Mouse (Mus musculus) myocyte (in vitro differentiated cells): ENCODE measurements around the gene Gna12. TPM values are rescaled to one million over a fixed set of nuclear protein-coding genes. Genes with fewer than 3 reads are reported as not detected.

ENCODE experiments used
- H3K27me3 ChIP-seq: one replicate; pipeline ENCODE4 v1.6.1; 2011; ENCODE audit not compliant: control insufficient read depth, insufficient read depth, insufficient read length
- H3K36me3 ChIP-seq: one replicate; pipeline ENCODE4 v1.6.1; 2011; ENCODE audit not compliant: control insufficient read depth, insufficient read depth
- H3K4me2 ChIP-seq: one replicate; pipeline ENCODE4 v1.6.1; 2011; ENCODE audit warnings: low read depth, control low read depth
- H3K4me3 ChIP-seq: one replicate; pipeline ENCODE4 v1.5.1; 2011; ENCODE audit warnings: mild to moderate bottlenecking, control low read depth, moderate library complexity
- H3K79me2 ChIP-seq: one replicate; pipeline ENCODE4 v1.6.1; 2011; ENCODE audit not compliant: control insufficient read depth, insufficient read depth
- H3ac ChIP-seq: one replicate; pipeline ENCODE4 v1.6.1; 2011; ENCODE audit not compliant: control insufficient read depth, insufficient read length
- CEBPB ChIP-seq: IDR thresholded peaks from 2 replicates; pipeline ENCODE4 v1.6.1; 2011; ENCODE audit warnings: mild to moderate bottlenecking, moderate library complexity; ENCODE audit not compliant: poor library complexity, insufficient read depth, severe bottlenecking
- E2F4 ChIP-seq: IDR thresholded peaks from one replicate; pipeline ENCODE4 v1.6.1; 2011; ENCODE audit warnings: mild to moderate bottlenecking, control low read depth, moderate library complexity; ENCODE audit not compliant: insufficient read depth
- MAX ChIP-seq: IDR thresholded peaks from one replicate; pipeline ENCODE4 v1.6.1; 2011; ENCODE audit warnings: low read depth, mild to moderate bottlenecking, control low read depth
- MYOD1 ChIP-seq, 3 experiments: IDR thresholded peaks; one replicate each; pipeline ENCODE4 v1.6.1; 2011; ENCODE audit warnings: control low read depth in 2 of 3, low read depth in 2 of 3, mild to moderate bottlenecking in 2 of 3, moderate library complexity in 1 of 3; ENCODE audit not compliant: insufficient read length in 2 of 3, control insufficient read depth in 1 of 3
- MYOG ChIP-seq, 3 experiments: IDR thresholded peaks; one replicate each; pipeline ENCODE4 v1.6.1; 2011; ENCODE audit warnings: control low read depth in 2 of 3, low read depth in 2 of 3, mild to moderate bottlenecking in 2 of 3; ENCODE audit not compliant: insufficient read length in 2 of 3, control insufficient read depth in 1 of 3, insufficient read depth in 1 of 3
- POLR2A ChIP-seq: IDR thresholded peaks from one replicate; pipeline ENCODE4 v1.6.1; 2011; ENCODE audit warnings: low read depth, mild to moderate bottlenecking, control low read depth, moderate library complexity; ENCODE audit not compliant: insufficient read length
- POLR2AphosphoS2 ChIP-seq: IDR thresholded peaks from one replicate; pipeline ENCODE4 v1.6.1; 2011; ENCODE audit warnings: low read depth, control low read depth; ENCODE audit not compliant: insufficient read length
- REST ChIP-seq: IDR thresholded peaks from one replicate; pipeline ENCODE4 v1.6.1; 2011; ENCODE audit warnings: mild to moderate bottlenecking, control low read depth, moderate library complexity; ENCODE audit not compliant: insufficient read depth, insufficient read length
- SRF ChIP-seq: IDR thresholded peaks from one replicate; pipeline ENCODE4 v1.6.1; 2011; ENCODE audit warnings: low read depth; ENCODE audit not compliant: control insufficient read depth, insufficient read length
- TCF12 ChIP-seq: IDR thresholded peaks from one replicate; pipeline ENCODE4 v1.6.1; 2011; ENCODE audit warnings: mild to moderate bottlenecking, control low read depth; ENCODE audit not compliant: poor library complexity, insufficient read depth, severe bottlenecking
- TCF3 ChIP-seq: IDR thresholded peaks from one replicate; pipeline ENCODE4 v1.6.1; 2011; ENCODE audit warnings: low read depth, control low read depth; ENCODE audit not compliant: insufficient read length
- USF1 ChIP-seq: IDR thresholded peaks from one replicate; pipeline ENCODE4 v1.6.1; 2011; ENCODE audit warnings: low read depth, mild to moderate bottlenecking, control low read depth, moderate library complexity
- polyA plus RNA-seq: library from polyadenylated mRNA; unstranded; fragments of >200 nt; fragmentation: generic; extraction: Trizol; gene quantifications from one replicate; pipeline ENCODE4 v1.2.1, GENCODE M21; 2012; ENCODE audit warnings: missing spikeins

Gene Gna12
- polyA plus RNA-seq, 1 experiment = 48.8 TPM

- no peak overlapping the region for H3K4me2 ChIP-seq
These were observed 77.0 kb downstream of the Gna12 start for GRCm38 (mm10) chr5:140753223-140753622.

DNA sequence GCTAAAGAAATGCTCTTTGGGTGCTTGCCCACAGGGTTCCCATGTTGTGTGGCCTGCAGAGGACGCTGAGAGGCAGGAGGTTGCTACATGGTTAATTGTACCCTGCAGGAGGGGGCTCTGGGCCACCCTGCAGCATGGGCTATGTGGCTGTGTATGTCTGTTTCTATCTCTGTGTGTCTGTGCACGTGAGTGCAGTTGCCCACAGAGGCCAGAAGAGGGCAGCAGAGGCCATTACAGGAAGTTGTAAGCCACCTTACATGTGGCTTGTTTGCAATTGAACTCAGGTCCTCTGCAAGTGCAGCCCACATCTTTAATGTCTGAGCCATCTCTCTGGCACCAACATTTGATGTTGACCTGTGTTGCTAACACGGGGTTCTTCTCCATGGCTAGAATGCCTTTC is 77.6 kb downstream of the Gna12 start:
- TF ChIP-seq POLR2A (no peak), USF1 (no peak), REST (no peak), TCF3 (no peak), SRF (no peak), CEBPB (no peak), POLR2AphosphoS2 (no peak), E2F4 (no peak), MYOG (IDR thresholded peaks at IDR 0.05; ENCODE audit: control insufficient read depth in 1 of 3, insufficient read depth in 1 of 3, insufficient read length in 2 of 3, low read depth in 2 of 3) (no peak), TCF12 (no peak), MAX (no peak), MYOD1 (IDR thresholded peaks at IDR 0.05; ENCODE audit: control insufficient read depth in 1 of 3, insufficient read length in 2 of 3, low read depth in 2 of 3) (no peak)
- Histone ChIP-seq H3ac (no peak overlapping the region), H3K36me3 (no peaks in the 10 kb centered on the region), H3K79me2 (no peaks in the 10 kb centered on the region), H3K4me2 (no peak overlapping the region), H3K4me3 (no peak overlapping the region), H3K27me3 (no peaks in the 10 kb centered on the region)

More at GRCm38 (mm10) chr5:140753223-140753622, 77.0 kb downstream of the Gna12 start:
- no peaks in the 10 kb centered on the region for H3K79me2 ChIP-seq
- TF ChIP-seq MAX = no peak
- H3K27me3 ChIP-seq = no peaks in the 10 kb centered on the region
- no peaks in the 10 kb centered on the region for H3K36me3 ChIP-seq
- no peak overlapping the region for H3ac ChIP-seq
- no peak overlapping the region for H3K4me3 ChIP-seq

DNA sequence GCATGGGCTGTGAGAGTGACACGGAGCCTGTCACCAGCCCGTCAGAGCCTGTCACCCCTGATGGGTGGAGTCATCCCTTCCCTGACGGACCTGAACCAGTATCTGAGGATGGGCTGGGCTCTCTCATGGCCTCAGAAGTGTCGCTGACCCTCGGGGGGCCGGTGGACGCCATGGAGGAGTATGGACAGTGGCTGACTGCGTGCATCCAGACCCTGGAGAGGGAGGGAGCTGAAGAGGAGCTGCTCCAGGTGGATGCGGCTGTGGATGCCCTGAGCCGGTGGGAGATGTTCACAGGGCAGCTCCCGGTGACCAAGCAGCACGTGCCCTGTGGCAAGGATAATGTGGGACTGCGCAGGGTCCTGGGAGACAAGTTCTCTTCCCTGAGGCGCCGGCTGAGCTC is 78.2 kb downstream of the Gna12 start:
- Histone ChIP-seq H3ac (no peak overlapping the region), H3K36me3 (no peaks in the 10 kb centered on the region), H3K27me3 (no peaks in the 10 kb centered on the region), H3K4me2 (no peak overlapping the region), H3K4me3 (no peak overlapping the region), H3K79me2 (no peaks in the 10 kb centered on the region)
- TF ChIP-seq MAX (no peak), SRF (no peak), USF1 (no peak), TCF12 (no peak), MYOG (IDR thresholded peaks at IDR 0.05; ENCODE audit: control insufficient read depth in 1 of 3, insufficient read depth in 1 of 3, insufficient read length in 2 of 3, low read depth in 2 of 3) (no peak), POLR2A (no peak)

DNA sequence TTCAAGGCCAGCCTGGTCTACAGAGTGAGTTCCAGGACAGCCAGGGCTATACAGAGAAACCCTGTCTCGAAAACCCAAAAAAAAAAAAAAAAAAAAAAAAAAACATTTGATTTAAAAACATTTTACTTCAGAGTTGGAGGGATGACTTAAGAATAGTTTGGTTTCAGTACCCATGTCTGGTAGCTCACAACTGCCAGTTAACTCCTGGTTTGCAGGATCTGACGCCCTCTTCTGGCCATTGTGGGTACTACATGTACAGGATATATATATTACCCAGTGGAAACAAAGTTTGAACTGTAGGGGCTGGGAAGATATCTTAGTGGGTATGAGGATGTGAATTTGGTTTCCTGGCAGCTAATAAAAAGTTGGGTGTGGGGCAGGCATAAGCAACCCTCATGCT is 79.3 kb downstream of the Gna12 start:
- Histone ChIP-seq H3K79me2 (no peaks in the 10 kb centered on the region), H3K27me3 (no peaks in the 10 kb centered on the region), H3ac (no peak overlapping the region), H3K4me2 (no peak overlapping the region), H3K4me3 (no peak overlapping the region), H3K36me3 (no peaks in the 10 kb centered on the region)
- no peak for TF ChIP-seq MYOG (IDR thresholded peaks at IDR 0.05; ENCODE audit: control insufficient read depth in 1 of 3, insufficient read depth in 1 of 3, insufficient read length in 2 of 3, low read depth in 2 of 3)
- no peak for TF ChIP-seq POLR2AphosphoS2
- TF ChIP-seq MAX = no peak
- no peak for TF ChIP-seq TCF12
- no peak for TF ChIP-seq POLR2A
- TF ChIP-seq TCF3 = no peak
- TF ChIP-seq MYOD1 (IDR thresholded peaks at IDR 0.05; ENCODE audit: control insufficient read depth in 1 of 3, insufficient read length in 2 of 3, low read depth in 2 of 3) = no peak
- no peak for TF ChIP-seq USF1

DNA sequence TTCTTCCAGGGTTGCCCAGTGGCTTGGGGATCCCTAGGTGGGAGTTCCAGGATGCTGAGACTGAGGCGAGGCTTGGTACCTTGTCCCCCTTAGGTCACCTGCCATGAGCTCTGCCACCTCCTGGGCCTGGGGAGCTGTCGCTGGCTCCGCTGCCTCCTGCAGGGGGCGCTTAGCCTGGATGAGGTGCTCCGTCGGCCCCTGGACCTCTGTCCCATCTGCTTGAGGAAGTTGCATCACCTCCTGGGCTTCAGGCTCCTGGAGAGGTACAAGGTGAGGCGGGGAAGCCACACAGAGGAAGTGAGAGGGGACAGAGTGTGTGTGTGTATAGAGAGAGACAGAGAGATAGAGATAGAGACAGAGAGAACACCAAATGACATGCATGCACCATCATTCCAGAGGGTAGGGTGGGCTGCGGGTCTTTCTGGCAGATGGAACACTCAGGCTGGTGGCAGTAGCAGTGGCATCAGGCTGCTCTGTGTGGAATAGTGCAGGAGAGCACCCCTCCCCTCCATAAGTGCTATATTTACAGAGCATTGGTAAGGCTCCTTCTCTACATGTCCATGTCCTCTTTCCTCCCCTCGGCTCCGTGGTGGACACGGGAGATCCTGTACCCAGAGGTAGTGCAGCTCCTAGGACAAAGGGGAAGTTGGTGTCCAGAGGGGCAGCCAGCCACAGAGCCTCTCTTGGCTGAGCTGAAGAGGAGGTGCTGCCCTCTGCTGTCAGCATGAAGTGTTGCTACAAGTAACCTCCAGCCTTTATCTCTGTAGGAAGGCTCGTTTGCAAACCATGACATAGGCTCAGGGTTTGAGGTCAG is 81.0 kb downstream of the Gna12 start:
- no peak for TF ChIP-seq POLR2AphosphoS2
- peak; percentile 38 for TF ChIP-seq POLR2A
- TF ChIP-seq REST = no peak
- no peak for TF ChIP-seq TCF3
- peak; percentile 73; the same call in 1 of the 2 replicates for TF ChIP-seq CEBPB
- no peak for TF ChIP-seq MYOD1 (IDR thresholded peaks at IDR 0.05; ENCODE audit: control insufficient read depth in 1 of 3, insufficient read length in 2 of 3, low read depth in 2 of 3)
- no peak for TF ChIP-seq MAX
- no peak for TF ChIP-seq TCF12
- no peak for TF ChIP-seq E2F4
- no peak for TF ChIP-seq USF1
- no peak for TF ChIP-seq SRF
- H3K36me3 ChIP-seq = no peaks in the 10 kb centered on the region
- H3K79me2 ChIP-seq = no peaks in the 10 kb centered on the region
- H3K4me3 ChIP-seq = peak overlapping the region; percentile 23
- H3K4me2 ChIP-seq = peak overlapping the region; percentile 63
- H3ac ChIP-seq = no peak overlapping the region
- no peaks in the 10 kb centered on the region for H3K27me3 ChIP-seq
